Mouse (Mus musculus): Measurements from ENCODE around the gene Sf3a3. TPM values are rescaled to one million over a fixed set of nuclear protein-coding genes. Genes with fewer than 3 reads are reported as not detected.

The Sf3a3 gene
- polyA plus RNA-seq, 1 experiment from 2014 or later: 98.1 TPM

DNA sequence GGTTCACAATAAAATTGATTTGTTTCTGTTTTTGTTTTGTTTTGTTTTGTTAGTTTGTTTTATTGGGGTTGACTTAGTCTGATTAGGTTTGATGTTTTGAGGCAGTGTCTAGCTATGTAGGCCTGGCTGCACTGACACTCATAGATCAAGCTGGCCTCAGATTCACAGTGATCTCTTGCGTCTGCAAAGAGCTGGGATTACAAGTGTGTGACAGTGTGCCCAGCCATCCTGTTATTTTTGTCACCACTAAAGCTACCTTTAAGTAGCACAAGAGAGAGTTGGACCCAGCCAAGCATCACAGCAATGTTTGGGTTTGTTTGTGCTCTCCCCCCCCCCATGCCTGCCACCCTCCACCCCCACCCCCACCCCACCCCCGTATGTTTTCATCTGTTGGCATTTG lies 20.0 kb upstream of the Sf3a3 start:
- H3K27ac ChIP-seq (ENCODE audit: low read length): no peak overlapping the region
- no peaks in the 10 kb centered on the region for H3K36me3 ChIP-seq (ENCODE audit: control insufficient read depth, insufficient read depth, low read length)
- H3K27me3 ChIP-seq (ENCODE audit: control insufficient read depth, insufficient read depth, low read depth, low read length): peaks cover 4% of the 10 kb centered on the region
- H3K4me1 ChIP-seq (ENCODE audit: control insufficient read depth, insufficient read depth, low read length): peaks cover 13% of the 10 kb centered on the region
- 83% methylated on average over 2 of the region's 2 CpGs for WGBS
- no peak overlapping the region for H3K9ac ChIP-seq (ENCODE audit: low read depth, low read length)
- ATAC-seq: no peak
- no peaks in the 10 kb centered on the region for H3K9me3 ChIP-seq (replicated peaks; ENCODE audit: control insufficient read depth, low read length, poor library complexity, severe bottlenecking)
- H3K4me3 ChIP-seq (ENCODE audit: low read depth, low read length): no peak overlapping the region
- no peak overlapping the region for H3K4me2 ChIP-seq (ENCODE audit: low read length)

DNA sequence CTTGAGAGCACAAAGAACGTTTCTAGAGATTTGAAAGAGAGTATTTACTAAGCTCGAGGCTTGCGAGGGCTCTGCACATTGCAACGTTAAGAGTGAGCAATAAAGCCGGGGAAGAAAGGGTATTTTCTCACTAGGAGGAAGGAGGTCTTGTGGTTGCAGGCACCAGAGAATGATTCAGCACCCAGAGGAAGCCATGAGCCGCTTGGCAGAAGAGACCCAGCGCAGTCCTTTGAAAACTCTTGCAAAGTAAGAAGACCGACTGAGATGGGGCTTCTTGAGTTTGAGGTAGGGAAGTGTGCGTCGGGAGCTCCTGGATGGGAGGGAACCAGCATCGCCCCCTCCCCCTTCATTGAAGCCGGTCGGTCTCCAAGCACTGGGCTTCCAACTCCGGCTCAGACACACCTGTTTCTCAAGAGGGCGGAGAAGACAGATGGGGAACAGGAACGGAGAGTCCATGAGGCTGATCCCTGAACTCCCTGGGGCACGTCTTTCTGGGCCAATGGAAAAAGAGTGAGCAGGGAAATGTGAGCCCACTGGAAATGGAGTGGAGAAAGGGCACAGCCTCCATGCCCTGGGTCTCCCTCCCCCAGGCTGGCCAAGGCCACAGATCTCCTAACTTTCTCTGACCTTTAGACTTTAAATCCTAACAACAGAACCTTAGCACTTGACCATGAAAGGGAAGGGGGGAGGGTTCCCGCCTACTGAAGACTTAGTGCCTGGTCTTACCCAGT lies 18.6 kb upstream of the Sf3a3 start:
- 17% methylated on average over 18 of the region's 18 CpGs for WGBS
- peaks cover 20% of the 10 kb centered on the region for H3K4me1 ChIP-seq (ENCODE audit: control insufficient read depth, insufficient read depth, low read length)
- no peak overlapping the region for H3K27ac ChIP-seq (ENCODE audit: low read length)
- no peaks in the 10 kb centered on the region for H3K36me3 ChIP-seq (ENCODE audit: control insufficient read depth, insufficient read depth, low read length)
- H3K4me3 ChIP-seq (ENCODE audit: low read depth, low read length): no peak overlapping the region
- no peak for ATAC-seq
- H3K9me3 ChIP-seq (replicated peaks; ENCODE audit: control insufficient read depth, low read length, poor library complexity, severe bottlenecking): no peaks in the 10 kb centered on the region
- peaks cover 4% of the 10 kb centered on the region for H3K27me3 ChIP-seq (ENCODE audit: control insufficient read depth, insufficient read depth, low read depth, low read length)
- no peak overlapping the region for H3K9ac ChIP-seq (ENCODE audit: low read depth, low read length)
- H3K4me2 ChIP-seq (ENCODE audit: low read length): no peak overlapping the region

DNA sequence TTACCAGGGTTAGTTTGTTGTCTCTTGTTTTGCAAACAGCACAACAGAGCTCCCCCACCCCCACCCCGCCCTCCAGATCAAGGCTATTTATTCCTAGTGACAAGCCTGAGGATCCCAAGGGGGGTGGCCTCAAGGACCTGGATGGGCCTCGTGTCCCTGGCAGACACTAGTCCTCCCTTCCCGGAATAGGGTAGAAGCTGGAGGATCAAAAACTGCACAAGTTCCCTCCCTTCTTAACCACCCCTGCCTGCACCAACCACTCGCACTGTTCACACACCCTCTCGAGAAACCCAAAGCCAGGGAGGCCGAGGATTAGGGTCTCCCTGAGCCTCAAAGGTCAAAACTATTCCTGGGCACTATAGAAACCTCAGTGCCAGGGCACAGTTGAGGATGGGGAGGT lies 14.8 kb upstream of the Sf3a3 start:
- WGBS: 3% methylated on average over 6 of the region's 6 CpGs
- peak overlapping the region; percentile 67; the same call in 1 of the 2 replicates for H3K4me3 ChIP-seq (ENCODE audit: low read depth, low read length)
- H3K9ac ChIP-seq (ENCODE audit: low read depth, low read length): no peak overlapping the region
- H3K27ac ChIP-seq (ENCODE audit: low read length): no peak overlapping the region
- no peaks in the 10 kb centered on the region for H3K36me3 ChIP-seq (ENCODE audit: control insufficient read depth, insufficient read depth, low read length)
- H3K9me3 ChIP-seq (replicated peaks; ENCODE audit: control insufficient read depth, low read length, poor library complexity, severe bottlenecking): no peaks in the 10 kb centered on the region
- peaks cover 20% of the 10 kb centered on the region for H3K4me1 ChIP-seq (ENCODE audit: control insufficient read depth, insufficient read depth, low read length)
- H3K4me2 ChIP-seq (ENCODE audit: low read length): peak overlapping the region; percentile 98
- peaks cover 9% of the 10 kb centered on the region for H3K27me3 ChIP-seq (ENCODE audit: control insufficient read depth, insufficient read depth, low read depth, low read length)
- ATAC-seq: no peak

DNA sequence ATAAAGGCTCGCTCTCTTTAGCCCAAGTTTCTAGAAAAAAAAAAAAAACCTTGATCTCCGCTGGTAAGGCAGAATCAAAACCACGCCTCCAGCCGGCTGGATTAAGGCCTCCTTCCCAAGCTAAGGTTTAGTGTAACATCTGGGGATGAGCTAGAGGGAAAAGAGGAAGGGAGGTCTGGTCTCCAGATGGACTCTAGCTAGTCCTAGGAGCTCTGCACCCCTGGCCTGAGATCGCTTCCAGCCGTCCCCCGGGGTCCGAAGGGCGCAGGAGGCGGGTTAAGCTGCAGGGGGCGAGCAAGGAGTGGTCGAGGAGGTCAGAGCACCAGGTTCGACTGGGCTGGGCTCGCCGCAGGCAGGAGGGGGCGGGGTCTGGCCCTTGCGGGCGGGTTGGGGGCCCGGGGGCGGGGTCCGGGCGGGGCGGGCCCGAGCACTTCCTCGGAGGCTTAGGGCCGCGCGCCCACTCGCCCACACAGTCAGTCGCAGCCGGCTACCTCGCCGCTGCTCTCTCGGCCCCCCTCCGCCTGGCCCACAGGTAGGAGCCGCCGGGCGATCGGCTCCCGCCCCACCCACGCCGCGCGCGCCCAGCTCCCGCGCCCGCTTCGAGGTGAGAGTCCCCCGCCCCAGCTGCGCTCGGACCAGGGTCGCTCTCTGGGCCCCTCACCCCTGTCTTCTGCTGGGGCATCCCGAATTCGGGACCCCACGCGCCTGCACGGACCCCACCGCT lies 14.2 kb upstream of the Sf3a3 start, which contains the start of gene Fhl3:
Gene Fhl3, plus strand, starts transcription at position 454 of the 724 bp plus-strand sequence.
- peak within 1 kb of the TSS; percentile 98 for H3K4me2 ChIP-seq (ENCODE audit: low read length)
- under 1% methylated on average over 38 of the region's 59 CpGs for WGBS
- peak within 1 kb of the TSS; percentile 76 for H3K9ac ChIP-seq (ENCODE audit: low read depth, low read length)
- ATAC-seq: peak; percentile 40; the same call in 1 of the 2 replicates
- no peaks in the 10 kb centered on the region for H3K36me3 ChIP-seq (ENCODE audit: control insufficient read depth, insufficient read depth, low read length)
- peak within 1 kb of the TSS; percentile 67 for H3K4me3 ChIP-seq (ENCODE audit: low read depth, low read length)
- no peaks in the 10 kb centered on the region for H3K9me3 ChIP-seq (replicated peaks; ENCODE audit: control insufficient read depth, low read length, poor library complexity, severe bottlenecking)
- H3K27ac ChIP-seq (ENCODE audit: low read length): no peak within 1 kb of the TSS
- H3K27me3 ChIP-seq (ENCODE audit: control insufficient read depth, insufficient read depth, low read depth, low read length): peaks cover 9% of the 10 kb centered on the region
- H3K4me1 ChIP-seq (ENCODE audit: control insufficient read depth, insufficient read depth, low read length): peaks cover 20% of the 10 kb centered on the region

DNA sequence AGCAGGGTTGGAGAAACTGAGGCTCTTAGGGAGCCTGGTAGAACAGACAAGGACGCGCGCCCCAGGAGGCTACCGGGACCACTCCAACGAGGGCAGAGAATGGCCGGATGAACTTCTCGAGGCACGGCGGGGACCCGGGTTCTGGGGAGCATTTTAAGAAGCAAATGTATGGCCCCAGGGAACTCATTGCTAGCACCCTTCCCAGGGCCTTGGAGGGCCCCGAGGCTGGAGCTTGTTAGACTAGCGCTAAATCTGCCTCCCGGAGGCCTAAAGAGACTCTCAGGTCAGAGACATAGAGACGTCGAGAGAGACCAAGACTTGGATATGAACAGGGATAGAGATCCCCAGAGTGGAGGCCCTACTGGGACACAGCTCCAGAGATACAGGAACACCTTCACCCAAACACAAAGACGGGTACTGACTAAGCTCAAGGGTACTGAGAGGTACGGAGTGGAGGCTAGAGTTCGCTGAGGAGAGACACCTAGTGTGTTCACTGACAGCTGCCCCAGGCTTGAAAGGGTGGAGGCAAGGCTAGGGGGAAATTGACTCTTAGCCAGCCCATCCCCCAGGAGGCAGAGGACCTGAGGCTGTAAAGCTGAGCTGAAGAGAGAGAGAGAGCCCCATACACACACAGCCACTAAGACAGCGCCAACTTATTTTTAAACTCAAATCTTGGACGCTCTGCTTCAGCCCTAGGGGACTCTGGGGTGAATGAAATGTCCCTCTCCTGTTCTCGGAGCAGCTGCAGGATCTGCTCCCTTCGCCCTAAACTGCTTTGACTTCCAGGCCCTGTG lies 13.3 kb upstream of the Sf3a3 start:
- H3K4me2 ChIP-seq (ENCODE audit: low read length): peak overlapping the region; percentile 98
- H3K4me1 ChIP-seq (ENCODE audit: control insufficient read depth, insufficient read depth, low read length): peaks cover 20% of the 10 kb centered on the region
- peak overlapping the region; percentile 76 for H3K9ac ChIP-seq (ENCODE audit: low read depth, low read length)
- no peaks in the 10 kb centered on the region for H3K9me3 ChIP-seq (replicated peaks; ENCODE audit: control insufficient read depth, low read length, poor library complexity, severe bottlenecking)
- H3K36me3 ChIP-seq (ENCODE audit: control insufficient read depth, insufficient read depth, low read length): no peaks in the 10 kb centered on the region
- peak overlapping the region; percentile 67 for H3K4me3 ChIP-seq (ENCODE audit: low read depth, low read length)
- WGBS: 3% methylated on average over 22 of the region's 22 CpGs
- H3K27me3 ChIP-seq (ENCODE audit: control insufficient read depth, insufficient read depth, low read depth, low read length): peaks cover 6% of the 10 kb centered on the region
- H3K27ac ChIP-seq (ENCODE audit: low read length): no peak overlapping the region
- no peak; the same call in 1 of the 2 replicates for ATAC-seq

DNA sequence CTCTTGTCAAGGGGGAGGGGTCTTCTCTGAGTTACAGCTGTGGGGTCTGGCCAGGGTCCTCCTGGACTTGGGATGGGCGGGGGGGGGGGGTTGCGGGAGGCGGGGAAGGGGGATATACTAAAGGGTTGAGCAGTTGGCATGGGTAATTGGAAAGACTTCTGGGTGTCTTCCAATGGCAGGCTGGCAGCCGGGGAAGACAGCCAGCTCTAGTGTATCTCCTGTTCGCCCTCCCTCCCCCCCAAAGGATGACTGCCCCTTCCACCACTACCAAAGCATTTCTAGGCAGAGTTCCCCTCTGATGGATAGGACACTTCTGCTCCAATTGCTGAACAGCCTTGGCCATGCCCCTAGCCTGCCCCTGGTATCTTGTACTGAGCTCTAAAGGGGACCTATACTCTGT lies 12.7 kb upstream of the Sf3a3 start:
- no peaks in the 10 kb centered on the region for H3K36me3 ChIP-seq (ENCODE audit: control insufficient read depth, insufficient read depth, low read length)
- H3K4me2 ChIP-seq (ENCODE audit: low read length): peak overlapping the region; percentile 98; the same call in 1 of the 2 replicates
- WGBS: 45% methylated on average over 3 of the region's 5 CpGs
- ATAC-seq: no peak
- no peak overlapping the region for H3K9ac ChIP-seq (ENCODE audit: low read depth, low read length)
- H3K4me3 ChIP-seq (ENCODE audit: low read depth, low read length): peak overlapping the region; percentile 67; the same call in 1 of the 2 replicates
- H3K9me3 ChIP-seq (replicated peaks; ENCODE audit: control insufficient read depth, low read length, poor library complexity, severe bottlenecking): no peaks in the 10 kb centered on the region
- H3K27ac ChIP-seq (ENCODE audit: low read length): no peak overlapping the region
- peaks cover 5% of the 10 kb centered on the region; the same call in 1 of the 2 replicates for H3K27me3 ChIP-seq (ENCODE audit: control insufficient read depth, insufficient read depth, low read depth, low read length)
- peaks cover 20% of the 10 kb centered on the region for H3K4me1 ChIP-seq (ENCODE audit: control insufficient read depth, insufficient read depth, low read length)

DNA sequence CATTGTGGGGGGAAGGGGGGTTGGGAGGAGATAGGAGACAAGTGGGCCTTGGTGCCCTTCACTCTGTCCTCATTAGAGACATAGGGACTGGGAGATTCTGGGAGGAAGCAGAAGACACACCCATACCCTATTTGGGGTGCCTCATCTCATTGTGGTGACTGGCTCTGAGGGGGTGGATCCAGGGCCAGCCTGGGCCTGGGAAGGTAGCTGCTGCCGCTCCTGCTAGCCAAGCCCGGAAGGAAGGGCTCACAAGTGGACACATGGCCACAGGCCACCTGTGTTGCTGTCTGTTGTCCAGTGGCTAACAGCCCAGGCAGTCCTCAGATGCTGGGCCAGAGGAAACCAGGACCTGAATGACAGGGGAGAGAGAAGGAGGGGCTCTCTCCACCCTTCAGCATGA lies 11.2 kb upstream of the Sf3a3 start:
- peaks cover 20% of the 10 kb centered on the region for H3K4me1 ChIP-seq (ENCODE audit: control insufficient read depth, insufficient read depth, low read length)
- ATAC-seq: no peak
- no peak overlapping the region for H3K4me2 ChIP-seq (ENCODE audit: low read length)
- 49% methylated on average over 2 of the region's 2 CpGs for WGBS
- H3K27ac ChIP-seq (ENCODE audit: low read length): no peak overlapping the region
- H3K27me3 ChIP-seq (ENCODE audit: control insufficient read depth, insufficient read depth, low read depth, low read length): peaks cover 5% of the 10 kb centered on the region; the same call in 1 of the 2 replicates
- no peaks in the 10 kb centered on the region for H3K36me3 ChIP-seq (ENCODE audit: control insufficient read depth, insufficient read depth, low read length)
- no peak overlapping the region for H3K9ac ChIP-seq (ENCODE audit: low read depth, low read length)
- H3K9me3 ChIP-seq (replicated peaks; ENCODE audit: control insufficient read depth, low read length, poor library complexity, severe bottlenecking): no peaks in the 10 kb centered on the region
- no peak overlapping the region for H3K4me3 ChIP-seq (ENCODE audit: low read depth, low read length)

DNA sequence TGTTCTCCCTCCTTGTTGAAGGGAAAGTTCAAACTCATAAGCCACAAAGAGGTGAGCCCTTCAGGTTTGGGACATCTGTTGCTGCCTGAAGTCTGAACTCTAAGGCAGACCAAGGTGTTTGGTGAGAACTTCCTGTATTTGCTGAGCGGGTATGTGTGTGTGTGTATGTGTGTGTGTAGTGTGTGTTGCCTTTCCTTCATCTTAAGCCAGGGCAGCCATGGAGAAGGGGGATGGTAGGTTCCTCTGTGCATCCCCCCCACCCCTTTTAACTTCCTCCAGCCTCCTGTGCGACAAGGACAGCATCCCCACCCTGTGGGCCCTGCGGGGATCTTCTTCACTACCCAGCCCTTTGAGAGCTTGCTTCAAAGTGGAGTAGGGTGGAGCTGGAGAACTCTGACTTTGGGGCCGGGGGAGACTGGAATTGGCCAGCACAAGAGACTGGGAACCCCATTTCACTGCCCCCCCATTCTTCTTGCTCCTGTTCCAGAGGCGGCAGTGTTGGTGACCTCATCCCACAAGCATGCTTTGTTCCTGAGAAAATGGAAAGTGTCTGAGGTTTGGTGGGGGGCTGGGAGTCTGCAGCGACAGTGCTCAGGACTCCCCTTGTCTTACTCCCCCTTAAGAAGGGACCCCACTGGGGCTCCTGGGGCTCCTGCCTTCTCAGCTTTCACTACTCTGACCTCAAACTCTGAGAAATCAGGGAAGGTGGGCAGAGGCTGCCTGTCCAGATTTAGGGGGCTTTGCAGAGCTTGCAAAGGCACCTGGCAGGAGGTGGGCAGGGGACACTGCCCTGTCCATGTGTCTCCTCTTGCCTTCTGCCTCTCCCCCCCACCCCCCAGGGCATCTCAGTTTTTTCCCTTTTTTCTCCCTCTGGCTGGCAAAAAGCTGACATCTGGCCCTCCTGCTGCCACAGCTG lies 10.4 kb upstream of the Sf3a3 start:
- Histone ChIP-seq H3K27me3 (ENCODE audit: control insufficient read depth, insufficient read depth, low read depth, low read length) (peaks cover 7% of the 10 kb centered on the region; the same call in 1 of the 2 replicates), H3K36me3 (ENCODE audit: control insufficient read depth, insufficient read depth, low read length) (no peaks in the 10 kb centered on the region), H3K9me3 (replicated peaks; ENCODE audit: control insufficient read depth, low read length, poor library complexity, severe bottlenecking) (no peaks in the 10 kb centered on the region), H3K9ac (ENCODE audit: low read depth, low read length) (peak overlapping the region; percentile 38; the same call in 1 of the 2 replicates), H3K4me2 (ENCODE audit: low read length) (no peak overlapping the region), H3K4me3 (ENCODE audit: low read depth, low read length) (no peak overlapping the region), H3K27ac (ENCODE audit: low read length) (0 out of 2 replicates have a peak overlapping the region, but pooled peaks have one; percentile 52), H3K4me1 (ENCODE audit: control insufficient read depth, insufficient read depth, low read length) (peaks cover 26% of the 10 kb centered on the region)
- ATAC-seq: no peak
- 9% methylated on average over 6 of the region's 6 CpGs for WGBS

All from midbrain, embryonic 16.5 days (tissue).